Mouse (Mus musculus): ENCODE results near the gene Kctd4. TPM values are rescaled to one million over a fixed set of nuclear protein-coding genes. Genes with fewer than 3 reads are reported as not detected.

Gene Kctd4
- polyA plus RNA-seq (2012; fragmentation: generic; extraction: Trizol) = under 1 TPM in 1 of 2 experiments, not detected in 1; 0.02 TPM

GRCm38 (mm10) chr14:75954766-75955165 is at the start of gene Kctd4:
TSS of gene Kctd4 (plus strand) at chr14:75955009.

GRCm38 (mm10) chr14:76010102-76011061 is 55.6 kb downstream of the Kctd4 start, which contains the start of gene Gtf2f2:
TSS of gene Gtf2f2 (minus strand) at chr14:76010865.

Other genes starting within 250 kb of the Kctd4 start
- gene Cog3, start 200.5 kb upstream of the Kctd4 start, polyA plus RNA-seq (2012; fragmentation: generic; extraction: Trizol) = 1 to 10 TPM in 1 of 2 experiments, under 1 TPM in 1; 0.35 to 7.2 TPM
- 1 to 10 TPM; 1.0 to 5.5 TPM for gene Slc25a30, start 168.0 kb upstream of the Kctd4 start, polyA plus RNA-seq (2012; fragmentation: generic; extraction: Trizol)
- 1,000 to 10,000 TPM; 1,193 to 3,304 TPM for gene Tpt1, start 109.9 kb upstream of the Kctd4 start, polyA plus RNA-seq (2012; fragmentation: generic; extraction: Trizol)
- gene Gtf2f2, start 55.9 kb downstream of the Kctd4 start, polyA plus RNA-seq (2012; fragmentation: generic; extraction: Trizol) = 10 to 100 TPM; 10.8 to 12.2 TPM
- 1 to 10 TPM in 1 of 2 experiments, under 1 TPM in 1; 0.44 to 4.1 TPM for gene Gpalpp1, start 155.8 kb downstream of the Kctd4 start, polyA plus RNA-seq (2012; fragmentation: generic; extraction: Trizol)
- 1 to 10 TPM in 1 of 2 experiments, under 1 TPM in 1; 0.94 to 4.0 TPM for gene Nufip1, start 155.9 kb downstream of the Kctd4 start, polyA plus RNA-seq (2012; fragmentation: generic; extraction: Trizol)

Measured in C3H10T1/2 (cell line).